In the genomic region with DNA sequence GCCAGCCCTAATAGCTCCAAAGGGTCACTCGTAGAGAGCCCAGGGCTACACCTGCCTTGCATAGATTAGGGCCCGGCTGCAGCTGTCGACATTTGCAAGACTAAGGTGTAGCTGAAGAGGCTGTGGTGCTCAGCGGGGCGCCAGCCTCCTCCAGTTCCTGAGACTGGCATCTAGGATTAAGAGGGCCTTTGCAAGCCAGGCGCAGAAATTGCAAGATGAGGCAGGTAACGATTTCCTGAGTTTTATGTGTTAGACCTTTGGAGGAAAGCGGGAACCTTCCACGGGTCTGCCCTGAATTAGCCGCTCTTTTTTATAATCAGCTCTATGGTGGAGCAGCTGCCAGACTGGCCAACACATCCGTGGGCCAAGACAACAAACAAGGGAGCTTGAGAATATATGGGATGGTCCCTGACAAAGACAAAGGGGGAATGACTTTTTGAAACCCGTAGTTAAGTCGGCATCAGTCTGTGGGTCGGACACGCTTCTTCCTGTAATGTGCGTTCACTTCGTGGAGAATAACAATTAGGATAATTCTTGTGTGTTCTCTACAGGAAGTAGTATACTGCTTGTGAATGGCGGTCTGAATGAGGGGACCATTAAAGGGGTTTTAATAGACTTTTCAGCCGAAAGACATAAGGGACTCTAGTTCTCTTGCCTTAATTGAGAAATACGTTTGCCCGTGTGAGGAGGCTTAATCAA, we compare ENCODE assay signal across 10 mouse cellular contexts.
A peak's percentile ranks its signal among the peaks of the same experiment; 100 is the strongest.
DNase-seq lines count a peak whose midpoint lies in the region; ATAC-seq and TF ChIP-seq lines count a peak whose summit lies in the region.
"Had no signal": no experiment of that assay in that cellular context is flagged by ENCODE, and none has a peak within 500 bp of the region (broad histone marks: within the 10 kb centered on the region; RNA-seq: fewer than 3 reads in every experiment).

No protein-coding gene starts in this region.

- H3K9me3 ChIP-seq in kidney, embryonic 14.5 days (ENCODE audit: control insufficient read depth, low read length) = no peaks in the 10 kb centered on the region
- no peaks in the 10 kb centered on the region for H3K9me3 ChIP-seq in forebrain, embryonic 11.5 days (ENCODE audit: control insufficient read depth, low read length)
- no peaks in the 10 kb centered on the region for H3K9me3 ChIP-seq in limb, embryonic 11.5 days (ENCODE audit: control insufficient read depth, low read length)
- H3K9me3 ChIP-seq in neural tube, embryonic 15.5 days (replicated peaks) = no peaks in the 10 kb centered on the region

- DNase-seq in kidney, adult 11 months = no peak
- DNase-seq in forebrain, embryonic 11.5 days (ENCODE audit: low spot score) = peak; percentile 65
- peak; percentile 81 for DNase-seq in limb, embryonic 11.5 days (ENCODE audit: low spot score)
- no peak for DNase-seq in ovary, adult 18-20 months (ENCODE audit: low spot score)
- no peak for DNase-seq in layer of hippocampus, postnatal 25 days (ENCODE audit: extremely low spot score in 1 of 2, low spot score in 1 of 2)
- no peak for DNase-seq in layer of hippocampus, adult 2 months (ENCODE audit: low spot score in 2 of 2)
- DNase-seq: gastrocnemius, postnatal 14 days; lung, postnatal 4 days had no signal

- no peaks in the 10 kb centered on the region for H3K4me1 ChIP-seq in kidney, embryonic 14.5 days (ENCODE audit: control insufficient read depth, insufficient read depth, low read length)
- H3K4me1 ChIP-seq in forebrain, embryonic 11.5 days (replicated peaks; ENCODE audit: control insufficient read depth, insufficient read depth, low read length) = peaks cover 29% of the 10 kb centered on the region; the same call in 1 of the 2 replicates
- H3K4me1 ChIP-seq in limb, embryonic 11.5 days (ENCODE audit: control insufficient read depth, insufficient read depth, low read length) = peaks cover 11% of the 10 kb centered on the region
- H3K4me1 ChIP-seq in neural tube, embryonic 15.5 days = peaks cover 11% of the 10 kb centered on the region

- H3K4me2 ChIP-seq in kidney, embryonic 14.5 days (replicated peaks; ENCODE audit: low read depth, low read length) = peak overlapping the region; percentile 19
- peak overlapping the region; percentile 26 for H3K4me2 ChIP-seq in forebrain, embryonic 11.5 days (ENCODE audit: low read depth, low read length, severe bottlenecking)
- peak overlapping the region; percentile 34; the same call in 1 of the 2 replicates for H3K4me2 ChIP-seq in limb, embryonic 11.5 days (ENCODE audit: low read depth, severe bottlenecking)
- peak overlapping the region; percentile 38 for H3K4me2 ChIP-seq in neural tube, embryonic 15.5 days

- peaks cover 34% of the 10 kb centered on the region for H3K27me3 ChIP-seq in kidney, embryonic 14.5 days (ENCODE audit: control insufficient read depth, insufficient read depth, low read length)
- H3K27me3 ChIP-seq in forebrain, embryonic 11.5 days (ENCODE audit: control insufficient read depth, insufficient read depth, low read length) = peaks cover 10% of the 10 kb centered on the region; the same call in 1 of the 2 replicates
- no peaks in the 10 kb centered on the region for H3K27me3 ChIP-seq in limb, embryonic 11.5 days (ENCODE audit: control insufficient read depth, insufficient read depth, low read length)
- H3K27me3 ChIP-seq in neural tube, embryonic 15.5 days (replicated peaks) = peaks cover 16% of the 10 kb centered on the region

- WGBS in kidney, embryonic 14.5 days = 5% methylated on average over 21 of the region's 21 CpGs
- 3% methylated on average over 21 of the region's 21 CpGs for WGBS in forebrain, embryonic 11.5 days
- 1% methylated on average over 21 of the region's 21 CpGs for WGBS in limb, embryonic 11.5 days
- WGBS in neural tube, embryonic 15.5 days = 2% methylated on average over 21 of the region's 21 CpGs

- TF ChIP-seq CTCF in layer of hippocampus, adult 2 months (conservative IDR thresholded peaks at IDR 0.05) = no peak

- H3K9ac ChIP-seq in kidney, embryonic 14.5 days (ENCODE audit: low read depth, low read length) = no peak overlapping the region
- no peak overlapping the region for H3K9ac ChIP-seq in forebrain, embryonic 11.5 days (ENCODE audit: low read length)
- no peak overlapping the region for H3K9ac ChIP-seq in limb, embryonic 11.5 days (ENCODE audit: low read length)
- H3K9ac ChIP-seq in neural tube, embryonic 15.5 days (replicated peaks) = no peak overlapping the region

- ATAC-seq in kidney, embryonic 14.5 days (ENCODE audit: low FRiP score, low TSS enrichment) = no peak
- ATAC-seq in forebrain, embryonic 11.5 days (replicated peaks; ENCODE audit: low FRiP score) = peak; percentile 59
- peak; percentile 74 for ATAC-seq in limb, embryonic 11.5 days (ENCODE audit: insufficient number of reproducible peaks, low FRiP score, low TSS enrichment, low read depth)
- peak; percentile 47 for ATAC-seq in neural tube, embryonic 15.5 days (ENCODE audit: low FRiP score)

- H3K27ac ChIP-seq in kidney, embryonic 14.5 days (ENCODE audit: low read depth, low read length) = no peak overlapping the region
- peak overlapping the region; percentile 66 for H3K27ac ChIP-seq in forebrain, embryonic 11.5 days (ENCODE audit: low read depth, low read length)
- H3K27ac ChIP-seq in limb, embryonic 11.5 days (replicated peaks; ENCODE audit: low read depth, low read length) = peak overlapping the region; percentile 60
- no peak overlapping the region for H3K27ac ChIP-seq in neural tube, embryonic 15.5 days (replicated peaks)
- no peak overlapping the region for H3K27ac ChIP-seq in layer of hippocampus, adult 2 months

- no peaks in the 10 kb centered on the region for H3K36me3 ChIP-seq in kidney, embryonic 14.5 days (ENCODE audit: control insufficient read depth, insufficient read depth, low read length)
- H3K36me3 ChIP-seq in forebrain, embryonic 11.5 days (ENCODE audit: control insufficient read depth, insufficient read depth, low read length) = no peaks in the 10 kb centered on the region
- H3K36me3 ChIP-seq in limb, embryonic 11.5 days (ENCODE audit: control insufficient read depth, insufficient read depth, low read length) = no peaks in the 10 kb centered on the region
- no peaks in the 10 kb centered on the region for H3K36me3 ChIP-seq in neural tube, embryonic 15.5 days

- H3K4me3 ChIP-seq in kidney, embryonic 14.5 days (ENCODE audit: low read length) = no peak overlapping the region; the same call in 1 of the 2 replicates
- H3K4me3 ChIP-seq in forebrain, embryonic 11.5 days (ENCODE audit: low read depth, low read length) = peak overlapping the region; percentile 2; the same call in 1 of the 2 replicates
- H3K4me3 ChIP-seq in limb, embryonic 11.5 days (ENCODE audit: low read depth, low read length) = no peak overlapping the region
- 0 out of 2 replicates have a peak overlapping the region, but pooled peaks have one; percentile 1 for H3K4me3 ChIP-seq in neural tube, embryonic 15.5 days (replicated peaks)
- no peak overlapping the region for H3K4me3 ChIP-seq in layer of hippocampus, adult 2 months

Comparison
In these comparisons a context has a peak if more than half of its experiments do, and no peak if none do; other contexts are left out.
1. H3K27ac ChIP-seq: peak in forebrain, embryonic 11.5 days (single experiment) and limb, embryonic 11.5 days (single experiment); none in kidney, embryonic 14.5 days (single experiment), neural tube, embryonic 15.5 days (single experiment) and layer of hippocampus, adult 2 months (single experiment).
2. H3K4me3 ChIP-seq: peak in forebrain, embryonic 11.5 days (single experiment) and neural tube, embryonic 15.5 days (single experiment); none in kidney, embryonic 14.5 days (single experiment), limb, embryonic 11.5 days (single experiment) and layer of hippocampus, adult 2 months (single experiment).
3. DNase-seq: peak in forebrain, embryonic 11.5 days (single experiment) and limb, embryonic 11.5 days (single experiment); none in kidney, adult 11 months (single experiment), ovary, adult 18-20 months (single experiment), layer of hippocampus, postnatal 25 days (0 of 2) and layer of hippocampus, adult 2 months (0 of 2).
4. Peak in every context shown above with its lines, with median percentiles within 50 percentile points of each other: H3K4me2 ChIP-seq.